Mouse (Mus musculus) cerebellum, adult 11 months (tissue): ENCODE data around the gene Hpf1.

Source experiments
- DNase-seq: peaks from one replicate; pipeline ENCODE4 v3.0.0; 2022

The Hpf1 gene

GRCm38 (mm10) chr8:60889843-60890519 is at the start of gene Hpf1:
Gene Hpf1 (plus strand): TSS chr8:60890418.
- peak; percentile 93 for DNase-seq

- DNase-seq: no peak
Observed at GRCm38 (mm10) chr8:60842388-60842787, 47.8 kb upstream of the Hpf1 start.

- DNase-seq: no peak
Observed at GRCm38 (mm10) chr8:60857559-60857958, 32.7 kb upstream of the Hpf1 start.

- DNase-seq: no peak
Observed at GRCm38 (mm10) chr8:60858091-60858490, 32.1 kb upstream of the Hpf1 start.

- DNase-seq: no peak
Observed at GRCm38 (mm10) chr8:60858911-60859476, 31.2 kb upstream of the Hpf1 start.

GRCm38 (mm10) chr8:60859605-60860004 is 30.6 kb upstream of the Hpf1 start:
- DNase-seq: no peak

GRCm38 (mm10) chr8:60860749-60861148 is 29.5 kb upstream of the Hpf1 start:
- no peak for DNase-seq

GRCm38 (mm10) chr8:60861783-60862182 is 28.4 kb upstream of the Hpf1 start:
- DNase-seq: no peak

GRCm38 (mm10) chr8:60864875-60865274 is 25.3 kb upstream of the Hpf1 start:
- no peak for DNase-seq

- DNase-seq: peak; percentile 71
Observed at GRCm38 (mm10) chr8:60865504-60866114, 24.6 kb upstream of the Hpf1 start.

- DNase-seq: no peak
Observed at GRCm38 (mm10) chr8:60867468-60868115, 22.6 kb upstream of the Hpf1 start.

GRCm38 (mm10) chr8:60868236-60868965 is 21.8 kb upstream of the Hpf1 start:
- no peak for DNase-seq

GRCm38 (mm10) chr8:60869761-60870160 is 20.5 kb upstream of the Hpf1 start:
- DNase-seq: no peak

GRCm38 (mm10) chr8:60870231-60871193 is 19.7 kb upstream of the Hpf1 start:
- DNase-seq: no peak

GRCm38 (mm10) chr8:60878617-60879016 is 11.6 kb upstream of the Hpf1 start:
- DNase-seq: no peak

- DNase-seq: no peak
Observed at GRCm38 (mm10) chr8:60883419-60884137, 6.6 kb upstream of the Hpf1 start.

GRCm38 (mm10) chr8:60886736-60887135 is 3.5 kb upstream of the Hpf1 start:
- DNase-seq: no peak

GRCm38 (mm10) chr8:60889131-60889842 is 931 bp upstream of the Hpf1 start:
- DNase-seq: no peak

- DNase-seq: no peak
Observed at GRCm38 (mm10) chr8:60890520-60890874, 279 bp downstream of the Hpf1 start.

- no peak for DNase-seq
Observed at GRCm38 (mm10) chr8:60891757-60892156, 1.5 kb downstream of the Hpf1 start.

GRCm38 (mm10) chr8:60895878-60896277 is 5.7 kb downstream of the Hpf1 start:
- DNase-seq: no peak
